Mouse (Mus musculus) liver, embryonic 14.5 days (tissue): Measurements from ENCODE around the gene Zdhhc19.

ENCODE experiments used
- CTCF ChIP-seq: IDR thresholded peaks from 2 replicates; pipeline ENCODE4 v1.5.1; 2016; ENCODE audit warnings: antibody characterized with exemption, low read depth, control low read depth
- EP300 ChIP-seq: IDR thresholded peaks from 2 replicates; pipeline ENCODE4 v1.6.1; 2016; ENCODE audit warnings: antibody characterized with exemption, low read depth

- TF ChIP-seq CTCF (no peak), EP300 (peak; percentile 20; the same call in 1 of the 2 replicates)
Measured at GRCm38 (mm10) chr16:32463426-32463825, 32.6 kb upstream of the Zdhhc19 start.
